Mouse (Mus musculus) myocyte (in vitro differentiated cells): ENCODE measurements around the gene Leng9.

Experiments used
- MAX ChIP-seq: IDR thresholded peaks from one replicate; pipeline ENCODE4 v1.6.1; 2011; ENCODE audit warnings: low read depth, mild to moderate bottlenecking, control low read depth
- MYOG ChIP-seq, 3 experiments: IDR thresholded peaks; one replicate each; pipeline ENCODE4 v1.6.1; 2011; ENCODE audit warnings: control low read depth in 2 of 3, low read depth in 2 of 3, mild to moderate bottlenecking in 2 of 3; ENCODE audit not compliant: insufficient read length in 2 of 3, control insufficient read depth in 1 of 3, insufficient read depth in 1 of 3

DNA sequence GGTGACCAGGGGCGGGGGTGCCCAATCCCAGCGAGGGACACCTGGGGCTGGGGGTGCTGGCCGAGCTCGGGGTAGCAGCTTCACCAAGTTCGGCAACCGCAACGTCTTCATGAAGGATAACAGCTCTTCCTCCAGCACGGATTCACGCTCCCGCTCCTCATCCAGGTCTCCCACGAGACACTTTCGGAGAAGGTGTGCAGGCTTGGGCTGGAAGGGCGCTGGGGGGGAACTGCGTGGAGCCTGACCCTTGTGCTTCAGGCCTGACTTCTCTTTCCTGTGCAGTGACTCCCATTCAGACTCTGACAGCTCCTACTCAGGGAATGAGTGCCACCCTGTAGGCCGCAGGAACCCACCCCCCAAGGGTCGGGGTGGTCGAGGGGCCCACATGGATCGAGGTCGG is 6.7 kb downstream of the Leng9 start:
- TF ChIP-seq MYOG (IDR thresholded peaks at IDR 0.05; ENCODE audit: control insufficient read depth in 1 of 3, insufficient read depth in 1 of 3, insufficient read length in 2 of 3, low read depth in 2 of 3) (no peak), MAX (no peak)
